Mouse (Mus musculus): ENCODE measurements around the gene Nxph4.

Nxph4 gene

DNA sequence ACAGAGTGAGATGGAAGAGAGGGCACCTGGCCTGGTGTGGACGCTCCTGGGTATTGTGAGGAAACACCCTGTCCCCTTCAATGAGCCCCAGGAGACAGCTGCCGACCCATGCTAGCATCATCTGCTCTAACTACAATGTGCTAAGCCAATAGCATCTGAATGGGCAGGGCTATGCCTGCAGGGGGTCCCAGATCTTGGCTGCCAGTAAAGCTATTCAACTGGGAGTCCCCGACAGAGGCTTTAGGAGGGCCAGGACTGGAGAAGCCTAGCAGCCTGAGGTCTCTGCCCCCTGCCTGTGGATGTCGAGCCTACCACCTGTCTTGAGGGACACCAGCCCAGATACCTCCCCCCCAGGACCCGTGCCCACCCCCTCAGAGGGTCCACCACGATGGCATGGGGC lies 8.4 kb upstream of the Nxph4 start:
- no peak for DNase-seq (ENCODE audit: low spot score in 2 of 2)

DNA sequence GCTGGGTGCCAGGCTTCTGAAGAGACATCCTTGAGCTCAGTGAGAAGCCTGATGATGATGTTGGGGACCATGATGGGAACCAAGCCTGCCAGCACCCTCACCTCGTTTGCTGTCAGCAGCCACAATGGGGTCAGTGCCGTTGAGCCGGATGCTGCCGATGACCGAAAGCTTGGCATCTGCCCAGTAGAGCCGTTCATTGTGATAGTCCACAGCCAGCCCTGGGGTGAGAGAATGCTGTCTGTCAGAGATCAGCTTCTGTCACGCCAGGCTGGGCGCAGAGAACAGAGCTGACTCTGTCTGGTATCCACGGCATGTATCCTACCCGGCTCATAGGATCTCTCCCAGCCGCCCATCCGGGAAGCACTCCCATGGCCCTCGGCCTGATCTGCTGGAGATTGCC lies 7.7 kb upstream of the Nxph4 start:
- DNase-seq (ENCODE audit: low spot score in 2 of 2) = no peak

DNA sequence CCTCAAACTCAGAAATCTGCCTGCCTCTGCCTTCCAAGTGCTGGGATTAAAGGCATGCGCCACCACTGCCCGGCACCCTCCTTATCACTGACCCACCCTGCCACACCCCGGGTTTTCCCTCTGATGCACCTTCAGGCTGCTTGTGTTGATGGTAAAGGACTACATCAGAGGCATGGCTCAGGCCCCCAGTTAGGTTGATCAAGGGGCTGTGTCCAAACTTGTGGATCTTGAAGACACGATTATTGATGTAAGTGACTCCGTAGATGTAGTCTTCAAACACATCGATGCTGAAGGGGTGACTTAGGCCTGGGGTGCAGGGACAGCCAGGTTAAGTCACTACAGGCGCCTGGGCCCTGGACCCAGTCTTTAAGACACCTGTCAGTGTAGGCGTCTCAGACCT lies 7.2 kb upstream of the Nxph4 start:
- DNase-seq (ENCODE audit: low spot score in 2 of 2) = no peak

DNA sequence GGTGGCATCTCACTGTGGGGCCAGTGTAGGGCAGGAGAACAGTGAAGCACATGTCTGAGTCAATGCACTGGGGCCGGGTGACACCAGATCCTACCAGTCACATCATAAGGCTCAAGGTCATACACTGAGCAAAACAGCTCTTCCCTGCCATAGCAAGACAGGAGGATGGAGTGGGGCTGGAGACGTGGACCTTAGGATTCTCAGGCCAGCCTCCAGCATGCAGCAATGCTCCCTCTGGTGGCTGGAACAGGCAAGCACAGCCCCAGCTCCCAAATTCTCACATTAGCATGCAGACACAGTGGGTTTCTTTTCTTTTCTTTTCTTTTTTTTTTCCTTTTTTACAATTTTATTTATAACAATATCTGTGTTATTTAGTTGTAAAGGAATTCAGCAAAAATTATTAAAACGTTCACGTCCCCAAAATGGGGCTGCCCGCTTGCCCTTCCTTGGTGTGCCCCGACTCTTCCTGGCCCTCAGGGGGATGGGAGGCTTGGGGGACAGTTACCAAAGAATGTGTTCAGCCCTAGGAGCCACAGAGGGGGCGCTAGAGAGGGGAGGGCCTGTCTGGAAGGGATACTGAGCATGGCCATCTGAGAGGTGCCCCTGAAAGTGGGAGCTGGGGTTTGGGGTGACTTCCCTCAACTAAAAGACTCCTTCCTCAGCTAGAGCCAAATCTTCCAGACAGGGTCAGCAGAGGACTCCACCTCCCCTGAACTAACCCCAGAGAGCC lies 3.7 kb upstream of the Nxph4 start:
- peak; percentile 57 to 80 for DNase-seq (ENCODE audit: low spot score in 2 of 2)

DNA sequence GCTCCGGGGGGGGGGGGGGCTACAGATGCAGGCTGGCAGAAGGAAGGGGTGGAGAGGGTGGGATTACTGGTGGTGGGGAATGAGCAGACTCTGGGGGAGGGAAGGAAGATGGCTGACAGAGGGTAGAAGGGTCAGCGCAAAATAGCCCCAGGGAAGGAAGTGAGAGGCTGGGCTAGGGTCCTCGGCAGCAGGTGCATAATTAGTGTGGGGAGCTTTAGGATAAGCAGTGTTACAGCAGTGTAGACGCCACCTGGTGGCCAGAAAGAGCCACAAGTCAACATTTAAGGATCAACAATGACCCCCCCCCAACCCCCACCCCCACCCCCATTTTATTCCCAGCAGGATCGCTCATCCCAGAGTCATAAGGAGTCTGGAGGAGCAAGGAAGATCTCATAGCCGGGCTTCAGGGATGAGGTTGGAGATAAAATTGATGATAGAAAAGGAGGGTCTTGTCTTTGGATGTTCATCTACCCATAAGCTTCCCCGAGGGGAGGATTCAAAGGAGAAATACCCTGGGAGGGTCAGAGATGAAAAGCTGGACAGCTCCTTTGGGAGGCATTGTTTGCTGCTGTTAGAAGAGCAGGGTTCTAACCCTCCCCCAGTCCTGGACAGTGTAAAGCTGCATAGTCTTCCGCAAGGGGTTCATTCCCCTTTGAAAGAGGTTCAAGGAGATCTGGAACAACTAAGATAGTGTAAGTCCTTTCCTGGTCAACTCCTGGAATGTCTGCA lies 2.4 kb upstream of the Nxph4 start:
- DNase-seq (ENCODE audit: low spot score in 2 of 2) = no peak

DNA sequence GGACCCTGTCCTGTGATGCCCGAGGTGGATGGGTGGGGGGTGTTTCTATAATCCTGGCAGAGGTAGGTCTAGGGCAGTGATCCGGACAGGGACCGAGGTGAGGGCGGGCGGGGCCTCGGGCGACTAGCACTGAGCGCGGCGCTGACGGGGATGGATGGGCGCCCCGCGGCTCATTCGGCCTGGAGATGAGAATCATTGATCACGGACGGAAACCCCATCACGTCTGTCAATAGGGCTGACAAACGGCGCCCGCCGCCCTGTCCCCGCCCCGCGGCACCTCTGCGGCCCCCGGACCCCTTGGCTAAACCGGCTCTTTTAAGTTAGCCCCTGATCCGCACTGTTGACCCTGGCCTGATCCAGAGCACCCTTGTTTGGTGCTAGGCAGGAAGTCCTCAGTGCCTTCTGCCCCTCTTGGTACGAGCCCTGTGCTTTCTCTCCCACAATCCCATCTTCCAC lies 598 bp upstream of the Nxph4 start:
- DNase-seq (ENCODE audit: low spot score in 2 of 2) = no peak

DNA sequence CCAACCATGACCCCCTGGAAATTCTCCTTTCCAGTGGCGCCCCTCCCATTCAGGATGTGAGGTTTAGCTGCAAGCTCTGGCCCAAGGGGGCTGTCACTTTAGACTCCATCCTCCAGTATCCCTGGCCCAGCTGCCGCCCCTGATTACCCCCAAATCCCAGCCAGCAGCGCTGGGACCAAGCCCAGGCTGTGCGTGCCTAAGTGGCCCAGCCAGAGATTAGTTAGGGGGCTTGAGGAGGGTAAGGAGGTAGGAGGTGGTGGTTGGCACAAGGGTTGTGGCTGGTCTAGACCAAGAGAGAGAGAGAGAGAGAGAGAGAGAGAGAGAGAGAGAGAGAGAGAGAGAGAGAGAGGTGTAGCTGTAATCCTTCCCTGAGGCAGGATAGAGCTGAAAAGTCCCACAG lies 2.8 kb downstream of the Nxph4 start:
- no peak for DNase-seq (ENCODE audit: low spot score in 2 of 2)

DNA sequence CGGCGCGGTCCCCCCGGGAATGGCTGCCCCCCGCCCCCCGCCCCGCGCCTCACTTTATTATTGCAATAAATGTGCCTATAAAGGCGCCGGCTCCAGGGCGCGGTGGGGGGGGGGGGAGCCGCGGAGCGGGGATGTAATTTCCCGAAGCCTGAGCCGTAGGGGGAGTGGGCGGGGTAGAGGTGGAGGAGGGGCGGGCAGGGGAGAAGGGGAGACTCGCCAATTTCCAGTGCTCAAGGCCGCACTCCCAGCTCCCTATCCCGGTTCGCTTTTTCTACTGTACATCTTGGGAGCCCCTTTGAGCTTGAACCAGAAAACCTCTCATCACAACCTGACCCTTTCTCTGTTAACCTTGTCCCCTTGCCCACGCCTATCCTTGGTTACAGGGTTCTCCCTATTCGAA lies 3.4 kb downstream of the Nxph4 start:
- DNase-seq (ENCODE audit: low spot score in 2 of 2) = no peak

DNA sequence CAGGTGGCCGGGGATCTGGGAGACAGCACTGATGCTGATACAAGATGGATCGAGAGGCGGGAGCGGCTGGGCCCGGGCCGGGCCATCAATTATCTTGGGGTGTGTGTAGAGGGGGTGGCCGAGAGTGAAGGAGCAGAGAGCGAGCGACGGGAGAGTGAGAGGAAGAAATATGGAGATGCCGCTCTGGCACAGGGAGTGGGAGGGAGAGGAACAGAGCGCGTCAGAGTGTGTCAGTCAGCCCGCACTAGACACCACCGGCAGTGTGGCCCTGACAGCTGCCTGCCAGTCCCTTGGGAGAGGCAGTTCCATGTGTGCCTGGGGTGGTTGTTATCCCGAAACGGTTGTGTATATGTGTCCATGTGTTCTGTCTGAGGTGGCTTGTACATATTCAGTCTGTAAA lies 6.9 kb downstream of the Nxph4 start:
- DNase-seq (ENCODE audit: low spot score in 2 of 2) = no peak

DNA sequence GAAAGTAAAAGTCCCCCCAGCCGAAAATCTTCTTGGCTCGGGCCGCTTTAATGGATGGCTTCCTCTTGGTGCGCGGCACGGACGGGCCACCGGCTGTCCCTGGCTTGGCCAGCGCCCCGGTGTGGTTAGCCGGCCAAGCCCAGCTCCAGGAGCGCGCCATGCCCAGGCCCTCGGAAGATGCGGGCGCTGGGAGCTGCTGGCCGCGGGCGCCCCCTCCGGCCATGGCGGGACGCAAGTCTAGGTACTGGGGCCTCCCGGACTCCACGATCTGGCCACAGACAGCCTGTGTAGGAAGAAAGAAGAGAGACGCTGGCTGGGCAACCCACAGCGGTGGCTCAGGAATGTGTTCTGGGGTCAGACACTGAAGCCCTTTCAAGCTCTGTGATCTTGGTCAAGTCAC lies 7.7 kb downstream of the Nxph4 start:
- DNase-seq (ENCODE audit: low spot score in 2 of 2) = no peak

DNA sequence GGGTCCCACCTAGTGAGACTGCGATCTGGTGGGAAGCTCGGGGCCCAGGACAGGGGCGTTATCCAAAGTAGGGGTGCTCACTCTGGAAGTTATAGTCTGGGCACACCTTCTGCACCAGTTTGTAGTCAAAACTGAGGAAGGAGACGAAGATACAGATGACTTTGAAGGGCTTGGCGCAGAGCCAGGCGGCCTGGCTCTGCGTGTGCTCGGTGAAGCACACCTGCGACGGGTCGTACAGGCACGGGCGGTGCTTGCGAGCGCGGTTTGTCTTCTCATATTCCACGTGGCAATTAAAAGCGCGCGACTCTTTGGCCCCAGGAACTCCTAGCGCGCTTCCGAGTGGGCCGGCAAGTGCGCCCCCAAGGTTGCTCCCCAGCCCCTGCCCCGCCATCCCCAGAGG lies 8.3 kb downstream of the Nxph4 start:
- DNase-seq (ENCODE audit: low spot score in 2 of 2) = no peak

DNA sequence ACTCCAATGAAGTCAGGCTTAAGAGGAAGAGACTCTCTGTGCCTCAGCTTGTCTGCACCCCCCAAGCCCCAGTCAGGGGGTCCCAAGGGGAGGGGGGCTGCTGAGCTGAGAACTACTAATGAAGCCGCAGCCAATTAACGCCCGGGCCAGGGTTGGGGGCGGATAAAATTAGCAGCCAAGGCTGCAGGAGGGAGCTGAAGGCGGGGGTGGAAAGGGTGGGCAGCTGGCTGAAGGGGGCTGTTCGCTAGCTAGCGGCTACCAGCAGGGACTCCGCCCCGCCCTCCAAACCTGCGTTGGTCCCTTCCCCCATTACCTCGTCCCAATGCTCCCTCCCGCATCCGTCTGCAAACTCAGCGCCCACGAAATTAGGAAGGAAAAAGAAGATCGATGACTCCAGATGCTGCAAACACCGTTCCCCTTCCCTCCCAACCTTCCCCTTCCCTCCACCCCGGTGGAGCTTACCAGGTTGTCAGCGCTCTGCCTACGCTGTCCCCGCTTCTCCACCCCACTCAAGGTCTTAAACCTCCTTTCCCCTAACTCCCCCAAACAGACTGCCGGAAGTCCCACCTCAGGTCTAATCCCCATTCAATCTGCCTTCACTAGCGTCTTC lies 9.6 kb downstream of the Nxph4 start:
- no peak for DNase-seq (ENCODE audit: low spot score in 2 of 2)

DNA sequence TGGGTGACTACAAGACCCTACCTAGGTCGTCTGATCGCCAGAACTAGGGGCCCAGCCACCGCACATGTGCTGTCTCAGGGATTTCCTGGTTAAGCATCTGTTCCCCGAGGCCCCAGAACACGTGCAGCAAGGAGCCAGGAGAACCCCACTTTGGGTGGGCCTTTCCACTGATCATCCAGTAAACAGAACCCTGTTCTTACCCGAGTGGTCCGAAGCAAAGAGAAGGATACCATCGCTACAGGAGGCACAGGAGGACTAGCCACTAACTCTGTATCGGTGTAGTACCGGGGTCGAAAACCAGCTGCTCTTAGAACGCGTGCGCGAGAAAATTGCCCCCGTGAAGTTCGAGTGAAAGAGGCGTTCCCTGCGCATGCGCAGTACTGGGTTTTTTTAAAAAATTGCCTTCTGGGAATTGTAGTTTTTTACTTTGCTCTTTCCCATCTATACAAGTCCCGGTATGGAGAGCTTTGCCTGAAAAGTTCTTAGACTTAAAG lies 12.2 kb downstream of the Nxph4 start, which contains the start of gene Shmt2:
Gene Shmt2 (minus strand): TSS at position 357 of the 494 bp plus-strand sequence.
- DNase-seq (ENCODE audit: low spot score in 2 of 2) = peak; percentile 83 to 87

DNA sequence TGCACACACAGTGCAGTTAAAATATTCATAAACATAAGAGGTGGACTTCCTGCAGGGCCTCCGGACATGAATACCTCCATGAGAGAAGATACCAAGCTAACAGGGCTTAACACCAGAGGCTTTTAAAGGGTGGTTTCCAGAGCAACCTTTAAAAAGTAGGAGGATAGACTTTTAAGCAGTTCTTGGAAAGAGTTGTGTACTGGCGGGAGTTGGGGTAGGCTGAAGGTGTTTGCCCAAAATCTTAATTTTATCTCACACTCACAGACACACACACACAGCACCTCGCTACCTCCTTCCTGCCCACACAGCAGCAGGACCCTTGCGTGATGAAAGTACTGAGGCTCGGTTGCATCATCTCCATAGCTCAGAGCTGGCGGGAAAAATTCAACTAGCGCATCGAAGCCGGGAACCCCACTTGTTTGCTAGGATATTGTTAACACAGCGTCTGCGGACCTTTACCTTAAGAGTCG lies 12.7 kb downstream of the Nxph4 start:
- DNase-seq (ENCODE audit: low spot score in 2 of 2) = no peak

DNA sequence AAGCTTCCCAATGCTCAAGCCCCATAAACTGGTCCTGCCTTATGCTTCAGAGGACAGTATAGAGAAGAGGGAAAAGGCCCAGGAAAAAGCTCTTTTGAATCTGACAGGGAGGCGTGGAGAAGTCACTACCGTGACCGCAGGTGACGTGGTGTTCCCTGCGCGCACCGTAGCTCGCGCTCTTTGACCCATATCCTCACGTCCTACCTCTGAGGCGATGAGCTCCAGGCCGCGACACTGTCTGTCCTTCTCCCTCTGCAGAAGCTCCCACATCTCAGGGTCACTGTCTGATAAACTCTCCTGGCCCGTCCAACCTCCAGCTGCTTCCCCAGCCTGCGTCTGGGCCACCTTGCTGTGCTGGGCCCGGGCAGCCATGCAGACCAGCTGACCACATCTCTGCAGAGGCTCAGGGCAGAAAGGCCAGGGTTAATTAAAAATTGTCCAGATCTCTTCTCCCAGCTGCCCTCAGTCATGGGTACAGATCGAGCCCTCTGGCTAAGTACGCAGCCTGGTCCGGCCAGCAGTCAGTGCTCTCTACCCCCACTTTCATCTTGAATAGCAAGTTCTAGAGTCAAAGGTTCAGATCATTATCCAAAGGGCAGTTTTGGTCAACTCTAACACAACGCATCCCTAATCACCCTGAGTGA lies 13.5 kb downstream of the Nxph4 start:
- DNase-seq (ENCODE audit: low spot score in 2 of 2) = no peak

DNA sequence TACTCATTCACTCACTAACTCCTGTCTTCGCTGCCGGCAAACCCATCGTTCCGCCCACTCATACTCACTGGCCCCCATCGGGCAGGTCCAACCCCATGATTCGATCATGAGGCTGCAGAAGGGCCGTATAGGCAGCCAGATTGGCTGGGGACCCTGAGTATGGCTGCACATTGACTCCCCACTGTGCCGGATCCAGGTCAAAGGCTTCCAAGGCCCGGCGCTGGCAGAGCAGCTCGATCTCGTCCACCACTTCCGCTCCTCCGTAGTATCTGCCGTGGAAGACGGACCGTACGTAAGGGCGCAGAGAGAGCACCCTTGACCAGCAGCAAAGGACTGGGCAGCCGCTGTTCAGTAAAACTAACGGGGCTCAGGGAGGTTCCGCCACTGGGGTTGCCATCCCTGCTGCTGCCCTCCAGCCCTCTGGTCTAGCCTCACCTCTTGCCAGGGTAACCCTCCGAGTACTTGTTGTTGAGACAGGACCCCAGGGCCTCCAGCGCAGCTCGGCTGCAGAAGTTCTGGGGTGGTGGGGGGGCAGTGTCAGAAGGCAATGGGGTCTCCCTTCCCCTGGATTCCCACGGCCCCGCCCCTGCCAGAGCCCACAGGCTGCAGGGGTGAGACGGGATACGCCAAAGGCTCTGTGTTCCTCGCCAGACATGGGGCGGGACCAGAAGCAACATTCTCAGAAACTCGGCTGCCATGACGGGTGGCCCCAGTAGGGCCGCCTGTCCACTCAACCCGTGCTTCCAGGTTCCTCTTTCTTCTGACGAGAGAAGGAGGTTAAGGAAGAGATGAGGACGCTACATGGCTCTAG lies 14.3 kb downstream of the Nxph4 start:
- no peak for DNase-seq (ENCODE audit: low spot score in 2 of 2)

DNA sequence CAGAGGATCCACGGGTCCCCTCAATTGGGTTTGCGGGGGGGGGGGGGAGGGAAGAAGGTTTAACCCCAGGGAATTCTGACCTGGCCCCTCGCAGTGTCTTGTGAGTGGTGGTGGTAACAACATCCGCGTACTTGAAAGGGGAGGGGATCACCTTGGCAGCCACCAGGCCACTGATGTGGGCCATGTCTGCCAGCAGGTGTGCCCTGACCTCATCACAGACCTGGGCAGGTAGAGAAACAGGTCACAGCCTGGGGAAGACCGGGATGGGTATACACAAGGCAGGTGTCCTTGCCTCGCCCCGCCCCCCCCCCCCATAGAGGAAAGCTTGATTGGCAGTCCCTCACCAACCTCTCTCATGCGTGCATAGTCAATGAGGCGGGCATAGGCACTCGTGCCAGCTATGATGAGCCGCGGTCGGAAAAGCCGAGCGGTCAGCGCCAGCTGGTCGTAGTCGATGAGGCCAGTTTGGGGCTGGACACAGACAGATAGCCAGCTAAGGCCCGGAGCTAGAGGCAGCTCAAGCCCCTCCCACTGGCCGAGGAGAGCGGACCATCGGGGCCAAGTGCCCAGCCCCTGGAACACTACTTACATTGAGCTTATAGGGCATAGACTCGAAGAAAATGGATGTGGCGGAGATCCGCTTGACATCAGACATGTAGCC lies 15.2 kb downstream of the Nxph4 start:
- no peak for DNase-seq (ENCODE audit: low spot score in 2 of 2)

DNA sequence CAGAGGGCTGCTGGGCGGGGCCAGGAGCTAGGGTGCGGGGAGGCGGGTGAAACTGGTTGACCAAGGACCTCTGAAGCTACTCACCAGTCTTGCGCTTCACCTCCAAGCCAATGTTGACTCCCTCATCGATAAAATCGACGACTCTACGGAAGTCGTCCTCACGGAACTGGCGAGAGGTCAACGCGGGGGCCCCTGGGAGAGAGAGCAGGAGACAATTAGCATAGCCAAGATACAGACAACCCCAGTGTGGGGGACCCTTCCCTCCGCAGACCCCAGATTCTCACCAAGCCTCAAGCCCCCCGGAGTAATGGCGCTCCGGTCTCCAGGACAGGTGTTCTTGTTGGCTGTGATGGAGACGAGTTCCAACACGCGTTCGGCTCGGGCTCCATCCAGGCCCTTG lies 16.4 kb downstream of the Nxph4 start:
- DNase-seq (ENCODE audit: low spot score in 2 of 2) = no peak

DNA sequence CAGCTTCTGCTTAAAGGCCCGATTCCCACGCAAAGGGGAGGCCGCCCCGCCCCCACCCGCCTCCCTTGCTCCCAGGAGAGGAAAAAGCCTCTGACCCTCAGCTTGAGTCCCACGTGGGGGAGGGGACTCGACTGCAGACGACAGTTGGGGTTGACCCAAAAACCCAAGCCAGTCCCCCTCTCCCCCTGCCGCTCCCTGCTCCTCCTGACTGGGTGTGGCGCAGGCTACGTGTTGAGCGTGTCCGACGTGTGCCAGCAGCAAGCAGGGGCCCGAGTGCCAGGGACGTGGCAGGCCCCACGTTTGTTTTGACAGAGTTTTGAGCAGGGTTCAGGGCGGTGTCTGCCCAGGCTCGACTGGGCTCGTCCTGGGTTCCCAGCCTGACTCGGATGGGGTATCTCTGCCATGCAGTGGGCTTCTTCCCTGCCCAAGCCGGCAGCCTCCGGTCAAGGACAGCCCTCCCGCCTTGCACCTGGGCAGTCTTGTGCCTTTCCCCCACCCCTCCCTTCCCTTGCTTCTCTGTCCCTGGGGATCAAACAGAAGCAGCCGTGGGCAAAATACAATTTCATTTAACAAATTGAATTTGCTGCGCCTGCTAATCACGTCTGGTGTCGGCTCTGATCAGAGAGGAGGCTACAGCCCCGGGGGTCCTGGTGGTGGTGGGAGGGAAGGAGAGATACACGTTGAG lies 17.6 kb downstream of the Nxph4 start:
- DNase-seq (ENCODE audit: low spot score in 2 of 2) = peak; percentile 55 to 56

DNA sequence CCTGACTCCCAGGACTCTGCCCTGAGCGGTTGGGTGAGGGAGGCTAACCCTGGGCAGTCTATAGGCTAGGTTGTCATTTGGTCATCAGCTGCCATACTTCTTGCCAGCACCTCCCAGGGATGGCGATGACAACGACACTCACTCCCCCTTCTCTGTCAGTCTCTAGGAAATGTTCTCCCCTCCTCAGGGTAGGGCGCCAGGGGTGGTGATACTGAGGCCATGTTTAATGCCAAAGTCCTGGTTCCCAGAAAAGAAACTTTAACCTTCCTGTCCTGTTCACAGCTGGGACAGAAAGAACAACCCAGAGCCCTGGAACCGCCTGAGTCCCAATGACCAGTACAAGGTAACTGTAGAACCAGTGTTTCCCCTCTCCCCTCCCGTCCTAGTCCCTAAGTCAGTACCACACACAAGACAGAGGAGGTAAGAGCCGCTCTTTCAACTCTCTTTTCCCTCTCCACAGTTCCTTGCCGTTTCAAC lies 18.3 kb downstream of the Nxph4 start:
- no peak for DNase-seq (ENCODE audit: low spot score in 2 of 2)
